Mouse (Mus musculus): ENCODE results near the gene Mapkapk3. TPM values are rescaled to one million over a fixed set of nuclear protein-coding genes. Genes with fewer than 3 reads are reported as not detected.

Gene Mapkapk3
- polyA plus RNA-seq, 1 experiment from 2014 or later, result 26.2 TPM

GRCm38 (mm10) chr9:107323558-107323957 is 33.9 kb upstream of the Mapkapk3 start:
- no peak overlapping the region for H3K4me2 ChIP-seq (replicated peaks; ENCODE audit: low read depth)
- WGBS, result 67% methylated on average over 6 of the region's 6 CpGs
- TF ChIP-seq CTCF (IDR thresholded peaks at IDR 0.05; ENCODE audit: low read depth), result no peak
- no peak for ATAC-seq
- no peak overlapping the region for H3K9ac ChIP-seq (ENCODE audit: low read depth, low read length)
- no peak overlapping the region for H3K27ac ChIP-seq (ENCODE audit: low read depth, low read length)
- 0 out of 2 replicates have a peak, but pooled peaks cover 3% of the 10 kb centered on the region for H3K4me1 ChIP-seq (replicated peaks; ENCODE audit: control insufficient read depth, insufficient read depth, low read length)
- no peak overlapping the region for H3K4me3 ChIP-seq (ENCODE audit: low read depth, low read length)
- H3K27me3 ChIP-seq (replicated peaks; ENCODE audit: control insufficient read depth, insufficient read depth, low read length), result no peaks in the 10 kb centered on the region
- H3K9me3 ChIP-seq (ENCODE audit: control insufficient read depth), result no peaks in the 10 kb centered on the region
- H3K36me3 ChIP-seq (ENCODE audit: control insufficient read depth, insufficient read depth), result no peaks in the 10 kb centered on the region

DNA sequence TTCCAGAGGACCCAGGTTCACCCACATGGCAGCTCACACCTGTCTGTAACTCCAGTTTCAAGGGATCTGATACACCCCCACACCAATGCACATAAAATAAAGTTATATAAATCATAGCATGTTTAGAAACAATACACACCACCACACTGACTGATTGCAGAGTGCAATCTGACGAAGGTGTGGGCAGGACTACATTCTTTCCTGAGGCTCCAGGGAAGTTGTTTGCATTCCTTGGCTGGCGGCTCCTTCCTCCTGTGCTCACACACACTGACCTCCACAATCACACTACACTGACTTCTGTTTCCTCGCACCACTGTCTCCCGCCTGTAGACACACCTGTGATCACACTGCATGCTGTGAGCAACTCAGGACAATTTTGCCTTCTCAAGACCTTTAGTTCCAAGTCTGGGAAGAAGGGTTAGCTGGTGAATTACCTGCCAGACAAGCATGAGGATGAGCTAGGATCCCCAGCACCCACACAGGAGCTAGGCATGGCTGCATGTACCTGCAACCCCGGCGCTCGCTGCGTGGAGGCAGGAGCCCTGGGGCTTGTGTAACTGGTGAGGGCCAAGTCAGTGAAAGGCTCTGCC is 32.9 kb upstream of the Mapkapk3 start:
- Histone ChIP-seq H3K4me1 (replicated peaks; ENCODE audit: control insufficient read depth, insufficient read depth, low read length) (0 out of 2 replicates have a peak, but pooled peaks cover 3% of the 10 kb centered on the region), H3K27ac (ENCODE audit: low read depth, low read length) (no peak overlapping the region), H3K9ac (ENCODE audit: low read depth, low read length) (no peak overlapping the region), H3K36me3 (ENCODE audit: control insufficient read depth, insufficient read depth) (no peaks in the 10 kb centered on the region), H3K4me2 (replicated peaks; ENCODE audit: low read depth) (no peak overlapping the region), H3K27me3 (replicated peaks; ENCODE audit: control insufficient read depth, insufficient read depth, low read length) (no peaks in the 10 kb centered on the region), H3K4me3 (ENCODE audit: low read depth, low read length) (no peak overlapping the region), H3K9me3 (ENCODE audit: control insufficient read depth) (no peaks in the 10 kb centered on the region)
- WGBS, result 59% methylated on average over 8 of the region's 8 CpGs
- no peak for TF ChIP-seq CTCF (IDR thresholded peaks at IDR 0.05; ENCODE audit: low read depth)
- ATAC-seq, result no peak

DNA sequence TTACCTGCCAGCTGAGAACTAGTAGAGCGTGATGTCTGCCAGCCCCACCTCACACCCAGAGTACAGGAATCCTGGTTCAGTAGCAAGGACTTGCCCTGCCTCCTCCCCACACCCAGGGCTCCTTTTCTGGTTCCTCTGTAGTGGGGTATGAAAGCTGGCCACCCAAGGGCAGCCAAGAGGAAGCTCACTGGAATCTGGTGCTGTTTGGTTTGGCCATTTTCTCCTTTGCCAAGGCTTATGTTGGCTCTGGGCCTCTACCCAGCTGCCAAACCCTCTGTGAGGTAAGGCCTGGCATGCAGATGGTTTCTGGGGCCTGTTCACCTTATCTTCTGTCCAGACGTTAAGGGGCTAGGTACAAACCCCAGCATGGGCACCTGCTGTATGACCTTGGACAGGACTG is 26.1 kb upstream of the Mapkapk3 start:
- Histone ChIP-seq H3K4me2 (replicated peaks; ENCODE audit: low read depth) (no peak overlapping the region), H3K27me3 (replicated peaks; ENCODE audit: control insufficient read depth, insufficient read depth, low read length) (no peaks in the 10 kb centered on the region), H3K9ac (ENCODE audit: low read depth, low read length) (no peak overlapping the region), H3K4me3 (ENCODE audit: low read depth, low read length) (no peak overlapping the region), H3K9me3 (ENCODE audit: control insufficient read depth) (no peaks in the 10 kb centered on the region), H3K36me3 (ENCODE audit: control insufficient read depth, insufficient read depth) (no peaks in the 10 kb centered on the region), H3K27ac (ENCODE audit: low read depth, low read length) (no peak overlapping the region), H3K4me1 (replicated peaks; ENCODE audit: control insufficient read depth, insufficient read depth, low read length) (peaks cover 5% of the 10 kb centered on the region)
- ATAC-seq, result no peak
- no peak for TF ChIP-seq CTCF (IDR thresholded peaks at IDR 0.05; ENCODE audit: low read depth)
- WGBS, result 86% methylated on average over 2 of the region's 2 CpGs

DNA sequence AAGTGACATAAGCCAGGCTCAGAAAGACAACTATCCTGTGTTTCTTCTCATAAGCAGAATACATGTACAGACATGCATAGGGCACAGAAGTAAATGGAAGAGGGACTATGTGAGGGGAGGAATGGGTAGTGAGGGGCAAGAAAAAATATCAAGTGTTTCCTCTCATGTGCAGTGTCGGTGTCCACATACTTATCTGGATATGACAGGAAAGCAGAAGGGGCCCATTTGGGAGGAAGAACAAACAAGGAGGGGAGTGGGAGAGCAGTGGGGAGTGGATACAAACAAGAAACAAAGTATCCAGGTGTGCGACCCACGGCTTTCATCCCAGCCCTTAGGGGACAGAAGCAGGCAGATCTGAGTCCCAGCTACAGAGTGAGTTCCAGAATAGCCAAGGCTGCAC is 24.2 kb upstream of the Mapkapk3 start:
- H3K4me3 ChIP-seq (ENCODE audit: low read depth, low read length), result no peak overlapping the region
- ATAC-seq, result no peak
- H3K27ac ChIP-seq (ENCODE audit: low read depth, low read length), result no peak overlapping the region
- H3K4me2 ChIP-seq (replicated peaks; ENCODE audit: low read depth), result no peak overlapping the region
- peaks cover 5% of the 10 kb centered on the region for H3K4me1 ChIP-seq (replicated peaks; ENCODE audit: control insufficient read depth, insufficient read depth, low read length)
- no peaks in the 10 kb centered on the region for H3K27me3 ChIP-seq (replicated peaks; ENCODE audit: control insufficient read depth, insufficient read depth, low read length)
- H3K9ac ChIP-seq (ENCODE audit: low read depth, low read length), result no peak overlapping the region
- WGBS, result 81% methylated on average over 3 of the region's 3 CpGs
- H3K36me3 ChIP-seq (ENCODE audit: control insufficient read depth, insufficient read depth), result no peaks in the 10 kb centered on the region
- TF ChIP-seq CTCF (IDR thresholded peaks at IDR 0.05; ENCODE audit: low read depth), result no peak
- no peaks in the 10 kb centered on the region for H3K9me3 ChIP-seq (ENCODE audit: control insufficient read depth)

DNA sequence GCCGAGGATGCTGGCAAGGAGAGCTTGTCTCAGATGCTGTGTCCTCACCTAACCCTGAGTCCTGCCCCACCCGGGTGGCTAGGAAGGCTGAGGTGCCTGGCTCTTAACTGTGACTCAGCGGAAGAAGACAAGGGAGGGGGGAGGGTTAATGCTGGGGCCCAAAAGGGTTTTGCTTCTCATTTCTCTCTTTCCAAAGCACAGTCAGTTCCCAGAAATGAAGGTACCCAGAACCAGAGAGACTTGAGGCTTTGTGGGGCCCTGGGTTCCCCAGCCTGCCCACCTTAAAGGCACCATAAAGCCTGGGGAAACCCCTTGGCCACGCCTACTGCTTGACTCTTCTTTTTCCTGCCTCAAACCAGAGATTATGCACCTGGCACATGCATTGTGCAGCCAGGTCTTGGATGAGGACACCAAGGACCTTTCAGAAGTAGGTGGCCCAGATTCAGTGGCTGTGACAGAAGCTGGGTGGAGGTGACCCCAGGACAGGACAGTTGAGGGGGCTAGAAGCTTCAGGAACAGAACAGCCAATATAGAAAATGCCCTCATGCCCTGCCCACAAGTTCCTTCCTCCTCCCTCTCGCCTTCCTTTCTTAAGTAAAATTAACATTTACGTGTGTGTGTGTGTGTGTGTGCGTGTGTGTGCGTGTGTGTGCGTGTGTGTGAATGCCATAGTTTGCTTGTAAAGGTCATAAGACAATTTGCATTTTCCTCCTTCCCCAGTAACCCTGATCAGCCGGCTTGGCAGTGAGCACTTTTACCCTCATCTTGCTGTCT is 23.3 kb upstream of the Mapkapk3 start:
- H3K27me3 ChIP-seq (replicated peaks; ENCODE audit: control insufficient read depth, insufficient read depth, low read length), result no peaks in the 10 kb centered on the region
- H3K27ac ChIP-seq (ENCODE audit: low read depth, low read length), result no peak overlapping the region; the same call in 1 of the 2 replicates
- no peak for TF ChIP-seq CTCF (IDR thresholded peaks at IDR 0.05; ENCODE audit: low read depth)
- H3K4me3 ChIP-seq (ENCODE audit: low read depth, low read length), result no peak overlapping the region
- no peak overlapping the region for H3K4me2 ChIP-seq (replicated peaks; ENCODE audit: low read depth)
- no peaks in the 10 kb centered on the region for H3K36me3 ChIP-seq (ENCODE audit: control insufficient read depth, insufficient read depth)
- WGBS, result 37% methylated on average over 10 of the region's 10 CpGs
- H3K9me3 ChIP-seq (ENCODE audit: control insufficient read depth), result no peaks in the 10 kb centered on the region
- no peak overlapping the region for H3K9ac ChIP-seq (ENCODE audit: low read depth, low read length)
- ATAC-seq, result peak; percentile 76
- H3K4me1 ChIP-seq (replicated peaks; ENCODE audit: control insufficient read depth, insufficient read depth, low read length), result peaks cover 9% of the 10 kb centered on the region

GRCm38 (mm10) chr9:107309600-107309999 is 19.9 kb upstream of the Mapkapk3 start:
- no peaks in the 10 kb centered on the region for H3K9me3 ChIP-seq (ENCODE audit: control insufficient read depth)
- no peak overlapping the region for H3K9ac ChIP-seq (ENCODE audit: low read depth, low read length)
- no peak for ATAC-seq
- H3K4me1 ChIP-seq (replicated peaks; ENCODE audit: control insufficient read depth, insufficient read depth, low read length), result peaks cover 19% of the 10 kb centered on the region
- H3K36me3 ChIP-seq (ENCODE audit: control insufficient read depth, insufficient read depth), result no peaks in the 10 kb centered on the region
- H3K27ac ChIP-seq (ENCODE audit: low read depth, low read length), result no peak overlapping the region
- no peaks in the 10 kb centered on the region for H3K27me3 ChIP-seq (replicated peaks; ENCODE audit: control insufficient read depth, insufficient read depth, low read length)
- H3K4me3 ChIP-seq (ENCODE audit: low read depth, low read length), result no peak overlapping the region
- H3K4me2 ChIP-seq (replicated peaks; ENCODE audit: low read depth), result no peak overlapping the region
- TF ChIP-seq CTCF (IDR thresholded peaks at IDR 0.05; ENCODE audit: low read depth), result no peak
- 66% methylated on average over 5 of the region's 5 CpGs for WGBS
